Mouse (Mus musculus) neural tube, embryonic 11.5 days (tissue): ENCODE results near the gene Gfod2. TPM values are rescaled to one million over a fixed set of nuclear protein-coding genes. Genes with fewer than 3 reads are reported as not detected.

Experiments used
- ATAC-seq: fragments of 200-750 bp; cut with Nextera tagmentation; 2 replicates; pipeline ENCODE4 v1.8.0; 2017; ENCODE audit warnings: moderate number of reproducible peaks, mild to moderate bottlenecking, moderate TSS enrichment, moderate library complexity; ENCODE audit not compliant: insufficient read depth, low FRiP score, low TSS enrichment
- DNase-seq: peaks from one replicate; pipeline ENCODE4 v3.0.0-alpha.2; 2015; ENCODE audit warnings: low spot score
- H3K27ac ChIP-seq: fragments of 300-500 bp; sonication (generic); 2 replicates; pipeline ENCODE4 v1.5.1; 2014; ENCODE audit warnings: low read depth, mild to moderate bottlenecking, low read length
- H3K27me3 ChIP-seq: fragments of 300-500 bp; sonication (generic); 2 replicates; pipeline ENCODE4 v1.6.1; 2014; ENCODE audit warnings: mild to moderate bottlenecking, low read length, mixed read lengths; ENCODE audit not compliant: control insufficient read depth, insufficient read depth
- H3K36me3 ChIP-seq: fragments of 300-500 bp; sonication (generic); 2 replicates; pipeline ENCODE4 v1.6.1; 2014; ENCODE audit warnings: mild to moderate bottlenecking, low read length, moderate library complexity, mixed read lengths; ENCODE audit not compliant: control insufficient read depth, insufficient read depth
- H3K4me1 ChIP-seq: fragments of 300-500 bp; sonication (generic); 2 replicates; pipeline ENCODE4 v1.6.1; 2014; ENCODE audit warnings: low read length, mixed read lengths; ENCODE audit not compliant: control insufficient read depth, insufficient read depth
- H3K4me2 ChIP-seq: fragments of 300-500 bp; sonication (generic); 2 replicates; pipeline ENCODE4 v1.6.1; 2014; ENCODE audit warnings: low read depth, mild to moderate bottlenecking, moderate library complexity
- H3K4me3 ChIP-seq: fragments of 300-500 bp; sonication (generic); 2 replicates; pipeline ENCODE4 v1.5.1; 2014; ENCODE audit warnings: low read depth, low read length
- H3K9ac ChIP-seq: fragments of 300-500 bp; sonication (generic); 2 replicates; pipeline ENCODE4 v1.6.1; 2014; ENCODE audit warnings: mild to moderate bottlenecking, low read length
- H3K9me3 ChIP-seq: fragments of 300-500 bp; sonication (generic); 2 replicates; pipeline ENCODE4 v1.6.1; 2016; ENCODE audit warnings: low read length; ENCODE audit not compliant: control insufficient read depth
- WGBS: fragments of 180-500 bp; shearing (Covaris S2); extraction: QIAGEN DNeasy Blood & Tissue Kit; methylation state at CpG from one replicate; pipeline ENCODE4 v1.1.7; 2014; 5-methylcytosine and 5-hydroxymethylcytosine counted together
- polyA plus RNA-seq: library from polyadenylated mRNA; unstranded; fragments of >200 nt; fragmentation: Nextera tagmentation; extraction: Ambion mirVana; gene quantifications from 2 replicates; pipeline ENCODE4 v1.2.1, GENCODE M21; 2014

Gene Gfod2
- polyA plus RNA-seq, 1 experiment from 2014 or later: 42.0 TPM

DNA sequence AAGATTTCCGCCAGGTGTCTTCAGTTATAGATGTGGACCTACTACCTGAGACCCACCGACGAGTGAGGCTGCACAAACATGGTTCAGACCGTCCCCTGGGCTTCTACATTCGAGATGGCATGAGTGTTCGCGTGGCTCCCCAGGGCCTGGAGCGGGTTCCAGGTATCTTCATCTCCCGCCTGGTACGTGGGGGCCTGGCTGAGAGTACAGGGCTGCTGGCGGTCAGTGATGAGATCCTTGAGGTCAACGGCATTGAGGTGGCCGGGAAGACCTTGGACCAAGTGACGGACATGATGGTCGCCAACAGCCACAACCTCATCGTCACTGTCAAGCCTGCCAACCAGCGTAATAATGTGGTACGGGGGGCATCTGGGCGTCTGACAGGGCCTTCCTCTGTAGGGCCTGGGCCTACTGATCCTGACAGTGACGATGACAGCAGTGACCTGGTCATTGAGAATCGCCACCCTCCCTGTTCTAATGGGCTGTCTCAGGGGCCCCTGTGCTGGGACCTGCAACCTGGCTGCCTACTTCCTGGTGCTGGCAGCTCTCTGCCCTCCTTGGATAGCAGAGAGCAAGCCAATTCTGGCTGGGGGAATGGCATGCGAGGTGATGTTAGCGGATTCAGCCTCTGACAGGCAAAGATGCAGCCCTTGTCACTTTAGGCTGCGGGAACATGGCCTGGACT is 55.6 kb downstream of the Gfod2 start:
- Histone ChIP-seq H3K4me2 (no peak overlapping the region), H3K4me1 (peaks cover 22% of the 10 kb centered on the region), H3K4me3 (no peak overlapping the region), H3K27ac (no peak overlapping the region), H3K9me3 (no peaks in the 10 kb centered on the region), H3K36me3 (peaks cover 11% of the 10 kb centered on the region), H3K9ac (no peak overlapping the region), H3K27me3 (no peaks in the 10 kb centered on the region)
- DNase-seq (no peak), ATAC-seq (no peak)
- WGBS: 91% methylated on average over 24 of the region's 24 CpGs

- Histone ChIP-seq H3K4me3 (peak overlapping the region; percentile 56), H3K4me2 (peak overlapping the region; percentile 90), H3K4me1 (peaks cover 21% of the 10 kb centered on the region), H3K9me3 (no peaks in the 10 kb centered on the region), H3K36me3 (peaks cover 13% of the 10 kb centered on the region), H3K9ac (peak overlapping the region; percentile 33), H3K27ac (peak overlapping the region; percentile 42), H3K27me3 (no peaks in the 10 kb centered on the region)
- WGBS: 42% methylated on average over 18 of the region's 18 CpGs
- DNase-seq (peak; percentile 36), ATAC-seq (peak; percentile 3; the same call in 1 of the 2 replicates)
Measured at GRCm38 (mm10) chr8:105702001-105702401, 56.5 kb downstream of the Gfod2 start.

DNA sequence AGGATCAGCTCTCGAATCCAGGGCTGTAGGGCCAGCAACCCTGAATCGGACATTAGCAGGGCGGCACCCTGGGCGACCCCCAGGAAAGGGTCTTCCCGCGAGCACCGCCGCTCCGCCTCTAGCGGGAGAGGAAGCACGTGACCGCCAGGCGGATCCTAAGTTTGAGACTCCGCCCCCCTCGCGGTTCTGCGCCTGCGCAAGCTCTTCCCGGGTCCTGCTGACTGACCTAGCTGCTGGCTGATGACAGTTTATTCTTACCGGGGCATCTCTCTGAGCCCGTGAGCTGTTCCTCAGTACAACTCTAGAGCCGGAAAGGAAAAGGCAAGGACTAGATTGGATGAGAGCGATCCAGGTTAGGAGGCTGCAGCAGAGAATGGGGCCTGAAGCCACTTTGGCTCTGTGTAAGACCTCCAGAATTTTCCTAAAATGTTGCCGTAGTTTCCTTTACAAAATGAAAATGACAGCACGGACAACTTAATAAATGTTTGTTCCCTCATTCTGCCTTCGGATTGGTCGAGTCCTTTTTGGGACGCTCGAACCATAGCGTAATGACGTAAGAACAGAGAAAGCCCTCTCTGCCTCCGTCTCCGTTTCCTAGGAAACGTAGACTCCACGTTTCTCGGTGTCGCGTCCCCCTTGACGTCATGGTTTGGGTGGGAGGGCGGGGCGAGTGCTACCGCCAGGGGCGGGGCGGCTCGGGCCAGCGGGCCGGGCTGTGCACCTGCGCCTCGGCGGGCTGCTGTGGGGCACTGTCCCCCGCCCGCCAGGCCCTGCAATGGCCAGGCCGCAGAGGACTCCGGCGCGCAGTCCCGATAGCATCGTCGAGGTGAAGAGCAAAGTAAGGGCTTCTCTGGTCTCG is 57.3 kb downstream of the Gfod2 start, which contains the start of the genes Acd and Pard6a:
Gene Acd, minus strand, starts transcription at position 137 of the 859 bp plus-strand sequence.
Gene Pard6a, plus strand, starts transcription at position 183 of the 859 bp plus-strand sequence.
- peak within 1 kb of the TSS; percentile 62 for H3K9ac ChIP-seq
- H3K4me3 ChIP-seq: peak within 1 kb of the TSS; percentile 56
- peaks cover 16% of the 10 kb centered on the region for H3K36me3 ChIP-seq
- ATAC-seq (peak; percentile 76), DNase-seq (peak; percentile 97)
- peak within 1 kb of the TSS; percentile 82 for H3K27ac ChIP-seq
- peak within 1 kb of the TSS; percentile 90 for H3K4me2 ChIP-seq
- WGBS: 0% methylated on average over 57 of the region's 60 CpGs
- no peaks in the 10 kb centered on the region for H3K9me3 ChIP-seq
- peaks cover 13% of the 10 kb centered on the region for H3K4me1 ChIP-seq
- H3K27me3 ChIP-seq: no peaks in the 10 kb centered on the region

DNA sequence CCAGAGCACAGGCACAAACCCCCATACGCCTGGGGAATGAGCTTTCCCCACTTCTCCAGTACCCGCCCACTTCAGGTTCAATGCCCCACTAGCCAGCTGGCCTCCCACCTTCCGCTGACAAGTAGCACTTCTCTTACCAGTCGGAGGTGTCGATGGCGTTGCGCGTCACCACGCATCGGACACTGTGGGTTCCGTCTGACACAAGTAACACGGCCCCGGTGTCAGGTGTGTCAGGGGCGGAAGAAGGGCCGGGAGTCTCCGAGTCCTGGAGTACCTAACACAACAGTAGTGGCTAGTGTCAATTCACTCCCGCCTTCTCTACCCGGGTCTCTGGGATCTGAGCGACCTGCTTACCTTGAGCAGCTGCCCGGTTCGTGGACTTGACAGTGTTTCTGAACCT is 57.9 kb downstream of the Gfod2 start:
- Histone ChIP-seq H3K27ac (no peak overlapping the region), H3K4me3 (peak overlapping the region; percentile 56), H3K9ac (peak overlapping the region; percentile 62), H3K4me2 (peak overlapping the region; percentile 90), H3K36me3 (peaks cover 16% of the 10 kb centered on the region), H3K27me3 (no peaks in the 10 kb centered on the region), H3K9me3 (no peaks in the 10 kb centered on the region), H3K4me1 (peaks cover 13% of the 10 kb centered on the region)
- ATAC-seq (peak; percentile 33), DNase-seq (no peak)
- WGBS: 0% methylated on average over 21 of the region's 21 CpGs

GRCm38 (mm10) chr8:105699488-105700215 is 58.8 kb downstream of the Gfod2 start:
- H3K27ac ChIP-seq: no peak overlapping the region
- 91% methylated on average over 11 of the region's 11 CpGs for WGBS
- no peak overlapping the region; the same call in 1 of the 2 replicates for H3K9ac ChIP-seq
- DNase-seq (no peak), ATAC-seq (no peak)
- peaks cover 16% of the 10 kb centered on the region for H3K36me3 ChIP-seq
- H3K4me3 ChIP-seq: peak overlapping the region; percentile 56
- H3K4me2 ChIP-seq: peak overlapping the region; percentile 90
- peaks cover 13% of the 10 kb centered on the region for H3K4me1 ChIP-seq
- no peaks in the 10 kb centered on the region for H3K9me3 ChIP-seq
- H3K27me3 ChIP-seq: no peaks in the 10 kb centered on the region

- no peak overlapping the region for H3K4me2 ChIP-seq
- H3K36me3 ChIP-seq: peaks cover 12% of the 10 kb centered on the region
- DNase-seq (no peak), ATAC-seq (no peak)
- 90% methylated on average over 5 of the region's 5 CpGs for WGBS
- H3K9ac ChIP-seq: no peak overlapping the region
- H3K27me3 ChIP-seq: no peaks in the 10 kb centered on the region
- H3K9me3 ChIP-seq: no peaks in the 10 kb centered on the region
- no peak overlapping the region for H3K27ac ChIP-seq
- H3K4me1 ChIP-seq: peaks cover 16% of the 10 kb centered on the region
- no peak overlapping the region for H3K4me3 ChIP-seq
Measured at GRCm38 (mm10) chr8:105698734-105699133, 59.7 kb downstream of the Gfod2 start.

GRCm38 (mm10) chr8:105697196-105697780 is 61.2 kb downstream of the Gfod2 start:
- H3K9me3 ChIP-seq: no peaks in the 10 kb centered on the region
- 92% methylated on average over 17 of the region's 17 CpGs for WGBS
- H3K4me2 ChIP-seq: no peak overlapping the region
- peaks cover 8% of the 10 kb centered on the region for H3K36me3 ChIP-seq
- H3K4me3 ChIP-seq: no peak overlapping the region
- DNase-seq (no peak), ATAC-seq (no peak)
- H3K9ac ChIP-seq: no peak overlapping the region
- peaks cover 13% of the 10 kb centered on the region for H3K4me1 ChIP-seq
- no peaks in the 10 kb centered on the region for H3K27me3 ChIP-seq
- no peak overlapping the region for H3K27ac ChIP-seq
